Mouse (Mus musculus): ENCODE data around the gene Nlrp3.

DNA sequence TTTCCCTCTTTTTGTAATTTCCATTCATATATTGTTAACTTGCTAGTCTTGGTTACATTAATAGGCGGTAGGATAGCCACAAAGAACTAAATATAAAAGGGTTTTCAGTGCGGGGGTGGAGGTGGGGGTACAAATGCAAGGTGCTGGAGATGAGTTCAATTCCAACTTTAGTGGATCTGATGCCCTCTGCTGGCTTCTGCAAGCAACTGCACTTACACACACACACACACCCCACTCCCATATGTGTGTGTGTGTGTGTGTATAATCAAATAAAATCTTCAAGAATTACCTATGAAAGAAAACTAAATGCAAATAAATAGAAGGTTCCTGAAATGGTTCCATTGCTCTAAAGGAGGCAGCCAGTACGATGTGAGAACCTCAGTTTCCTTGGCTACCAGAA lies 27.9 kb downstream of the Nlrp3 start:
- TF ChIP-seq POLR2A (IDR thresholded peaks at IDR 0.05; ENCODE audit: low read depth, low read length) (no peak), CTCF (conservative IDR thresholded peaks at IDR 0.05; ENCODE audit: insufficient read depth, insufficient read length, low read depth, low read length) (peak; percentile 67)

Data from kidney, adult 2 months (tissue).